Mouse (Mus musculus) bone marrow, adult 2 months (tissue): ENCODE measurements around the gene Csk.

Experiments
- CTCF ChIP-seq: fragments of 200-500 bp; IDR thresholded peaks from 2 replicates; pipeline ENCODE4 v1.5.1; 2011; ENCODE audit warnings: low read length, control low read depth; ENCODE audit not compliant: control insufficient read depth, insufficient read depth
- POLR2A ChIP-seq: fragments of 200-500 bp; IDR thresholded peaks from 2 replicates; pipeline ENCODE4 v1.6.1; 2011; ENCODE audit warnings: low read depth, mild to moderate bottlenecking, control low read depth, low read length, borderline replicate concordance; ENCODE audit not compliant: control insufficient read depth

DNA sequence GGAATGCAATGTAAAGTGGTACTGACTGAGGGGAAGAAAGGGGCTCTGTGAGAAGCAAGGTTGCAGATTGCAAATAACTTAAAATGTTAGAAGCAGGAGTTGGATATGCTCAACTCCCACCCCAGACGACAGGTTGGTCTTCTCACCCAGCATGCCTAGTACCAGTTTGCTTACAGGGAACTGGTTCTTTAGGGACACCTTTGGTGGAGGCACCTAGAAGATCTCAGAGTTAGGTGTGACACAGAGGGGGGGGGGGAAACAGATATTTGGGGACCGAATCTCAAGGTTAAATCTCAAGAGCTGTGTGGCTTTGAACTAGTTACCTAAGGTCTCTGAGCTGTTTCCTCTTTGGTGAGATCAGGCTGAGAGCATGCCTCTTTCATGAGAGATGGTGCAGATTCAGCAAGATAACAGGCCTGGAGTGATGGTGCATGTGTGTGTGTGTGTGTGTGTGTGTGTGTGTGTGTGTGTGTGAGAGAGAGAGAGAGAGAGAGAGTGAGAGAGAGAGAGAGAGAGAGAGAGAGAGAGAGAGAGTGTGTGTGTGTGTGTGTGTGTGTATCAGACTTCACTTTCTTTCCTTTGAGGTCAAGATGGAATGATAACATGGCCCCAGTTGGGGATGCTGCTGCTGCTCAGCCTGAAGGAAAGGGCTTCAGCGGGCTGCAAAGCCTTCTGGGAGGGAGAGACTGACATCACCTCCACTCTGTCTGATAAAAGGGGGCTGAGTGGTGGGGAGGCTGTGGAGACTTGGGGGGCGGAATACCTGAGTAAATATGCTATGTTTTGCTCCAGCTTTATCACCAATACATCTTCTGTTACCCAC is 5.9 kb downstream of the Csk start:
- no peak for TF ChIP-seq CTCF
- TF ChIP-seq POLR2A = no peak
